Mouse (Mus musculus) G1E (cell line): ENCODE data around the gene Asl. TPM values are rescaled to one million over a fixed set of nuclear protein-coding genes. Genes with fewer than 3 reads are reported as not detected.

Experiments used
- ATAC-seq: 2 replicates; pipeline ENCODE4 v1.8.0; 2016; ENCODE audit warnings: mild to moderate bottlenecking; ENCODE audit not compliant: insufficient number of reproducible peaks, poor library complexity, low FRiP score, severe bottlenecking; ENCODE audit errors: extremely low read depth
- DNase-seq: peaks from one replicate; pipeline ENCODE4 v3.0.0; 2012; ENCODE audit warnings: low spot score
- H3K27me3 ChIP-seq: 2 replicates; pipeline ENCODE4 v1.6.1; 2012; ENCODE audit warnings: mild to moderate bottlenecking, low read length, inconsistent platforms; ENCODE audit not compliant: insufficient read depth
- H3K36me3 ChIP-seq: replicated peaks from 2 replicates; pipeline ENCODE3; 2012; ENCODE audit warnings: mild to moderate bottlenecking, inconsistent platforms
- H3K4me1 ChIP-seq: 2 replicates; pipeline ENCODE4 v1.6.1; 2012; ENCODE audit warnings: low read depth, low read length, inconsistent platforms, mixed read lengths; ENCODE audit not compliant: insufficient read depth
- H3K4me3 ChIP-seq: 2 replicates; pipeline ENCODE4 v1.5.1; 2012; ENCODE audit warnings: low read depth, mild to moderate bottlenecking, inconsistent platforms, low read length, moderate library complexity, mixed read lengths
- H3K9me3 ChIP-seq: replicated peaks from 2 replicates; pipeline ENCODE4 v1.6.1; 2012; ENCODE audit warnings: inconsistent platforms
- CTCF ChIP-seq: IDR thresholded peaks from 2 replicates; pipeline ENCODE4 v1.5.1; 2012; ENCODE audit warnings: low read depth, low read length, inconsistent platforms, mixed read lengths
- GATA1 ChIP-seq: IDR thresholded peaks from 2 replicates; pipeline ENCODE4 v1.6.1; 2012; ENCODE audit warnings: borderline replicate concordance, low read length, inconsistent platforms, mixed read lengths
- GATA2 ChIP-seq: IDR thresholded peaks from 2 replicates; pipeline ENCODE4 v1.6.1; 2012; ENCODE audit warnings: low read depth, low read length, inconsistent platforms, borderline replicate concordance
- POLR2AphosphoS5 ChIP-seq: IDR thresholded peaks from 2 replicates; pipeline ENCODE4 v1.6.1; 2012; ENCODE audit warnings: low read depth, low read length, inconsistent platforms; ENCODE audit not compliant: insufficient replicate concordance
- TAL1 ChIP-seq: conservative IDR thresholded peaks from 2 replicates; pipeline ENCODE4 v1.6.1; 2012; ENCODE audit warnings: low read depth, low read length, inconsistent platforms, mixed read lengths
- polyA plus RNA-seq: library from polyadenylated mRNA; stranded (reverse); fragments of >175 nt; gene quantifications from 2 replicates; pipeline ENCODE4 v1.2.3, GENCODE M21; 2012
- total RNA-seq, 2 experiments: library from RNA; stranded (forward) in 1 of 2; stranded (reverse) in 1 of 2; fragments of 200-1000 nt in 1 of 2; fragments of >200 nt in 1 of 2; fragmentation: Nextera tagmentation in 1 of 2; gene quantifications; 2 replicates each; pipeline ENCODE4 v1.2.3; 2014 to 2017

The Asl gene
- total and polyA plus RNA-seq, 3 experiments = 23.9 to 48.6 (median 29.4) TPM

GRCm38 (mm10) chr5:130027696-130028095 is 1.4 kb downstream of the Asl start:
- Histone ChIP-seq H3K4me3 (no peak overlapping the region), H3K36me3 (peaks cover 27% of the 10 kb centered on the region), H3K9me3 (no peaks in the 10 kb centered on the region), H3K4me1 (peaks cover 57% of the 10 kb centered on the region), H3K27me3 (no peaks in the 10 kb centered on the region)
- ATAC-seq (no peak), DNase-seq (no peak)
- no peak for TF ChIP-seq CTCF
- no peak for TF ChIP-seq POLR2AphosphoS5
- no peak for TF ChIP-seq GATA2
- TF ChIP-seq GATA1 = no peak
- TF ChIP-seq TAL1 = no peak

GRCm38 (mm10) chr5:130027134-130027533 is 1.9 kb downstream of the Asl start:
- peaks cover 53% of the 10 kb centered on the region for H3K4me1 ChIP-seq
- ATAC-seq (no peak), DNase-seq (no peak)
- no peak for TF ChIP-seq TAL1
- TF ChIP-seq POLR2AphosphoS5 = no peak
- no peak for TF ChIP-seq CTCF
- no peak for TF ChIP-seq GATA2
- no peak for TF ChIP-seq GATA1
- H3K4me3 ChIP-seq = no peak overlapping the region
- no peaks in the 10 kb centered on the region for H3K27me3 ChIP-seq
- no peaks in the 10 kb centered on the region for H3K9me3 ChIP-seq
- H3K36me3 ChIP-seq = peaks cover 25% of the 10 kb centered on the region

GRCm38 (mm10) chr5:130023767-130024539 is 5.1 kb downstream of the Asl start:
- TF ChIP-seq CTCF (peak; percentile 73), GATA2 (no peak)
- ATAC-seq (peak; percentile 97), DNase-seq (peak; percentile 96)
- no peaks in the 10 kb centered on the region for H3K27me3 ChIP-seq
- H3K4me1 ChIP-seq = peaks cover 41% of the 10 kb centered on the region
- peaks cover 30% of the 10 kb centered on the region for H3K36me3 ChIP-seq
- peak overlapping the region; percentile 84 for H3K4me3 ChIP-seq
- H3K9me3 ChIP-seq = no peaks in the 10 kb centered on the region

- Histone ChIP-seq H3K9me3 (no peaks in the 10 kb centered on the region), H3K36me3 (peaks cover 38% of the 10 kb centered on the region), H3K4me3 (peak overlapping the region; percentile 84; the same call in 1 of the 2 replicates), H3K27me3 (no peaks in the 10 kb centered on the region; the same call in 1 of the 2 replicates), H3K4me1 (peaks cover 38% of the 10 kb centered on the region)
- DNase-seq (no peak), ATAC-seq (no peak)
- TF ChIP-seq CTCF = no peak
- no peak for TF ChIP-seq GATA1
- TF ChIP-seq TAL1 = no peak
- no peak for TF ChIP-seq POLR2AphosphoS5
- TF ChIP-seq GATA2 = no peak
These were observed 5.8 kb downstream of the Asl start for GRCm38 (mm10) chr5:130023067-130023766.

GRCm38 (mm10) chr5:130022366-130022765 is 6.7 kb downstream of the Asl start:
- H3K27me3 ChIP-seq = no peaks in the 10 kb centered on the region; the same call in 1 of the 2 replicates
- DNase-seq = no peak
- TF ChIP-seq CTCF (no peak), GATA2 (no peak), GATA1 (no peak), TAL1 (no peak), POLR2AphosphoS5 (no peak)

GRCm38 (mm10) chr5:130021361-130021966 is 7.6 kb downstream of the Asl start:
- no peak overlapping the region for H3K4me3 ChIP-seq
- TF ChIP-seq GATA2 (no peak), GATA1 (no peak), CTCF (no peak), TAL1 (no peak), POLR2AphosphoS5 (no peak)
- peaks cover 52% of the 10 kb centered on the region for H3K36me3 ChIP-seq
- ATAC-seq (no peak), DNase-seq (no peak)
- peaks cover 35% of the 10 kb centered on the region for H3K4me1 ChIP-seq
- no peaks in the 10 kb centered on the region for H3K9me3 ChIP-seq
- no peaks in the 10 kb centered on the region; the same call in 1 of the 2 replicates for H3K27me3 ChIP-seq

More at GRCm38 (mm10) chr5:130022366-130022765, 6.7 kb downstream of the Asl start:
- Histone ChIP-seq H3K9me3 (no peaks in the 10 kb centered on the region), H3K36me3 (peaks cover 46% of the 10 kb centered on the region), H3K4me3 (no peak overlapping the region), H3K4me1 (peaks cover 35% of the 10 kb centered on the region)
- ATAC-seq = no peak
